Mouse (Mus musculus): Measurements from ENCODE around the gene Sec24a. TPM values are rescaled to one million over a fixed set of nuclear protein-coding genes. Genes with fewer than 3 reads are reported as not detected.

Gene Sec24a
- 10 to 100 TPM; 51.7 to 57.2 TPM for total RNA-seq (2023)

GRCm38 (mm10) chr11:51763213-51763907, at the start of gene Sec24a, which contains the start of gene Sar1b:
Gene Sec24a (minus strand): TSS chr11:51763634.
Gene Sar1b (plus strand): TSS chr11:51763687.

GRCm38 (mm10) chr11:51688330-51689328, 74.8 kb downstream of the Sec24a start, which contains the start of gene 0610009B22Rik:
Gene 0610009B22Rik (minus strand): TSS chr11:51688874.

DNA sequence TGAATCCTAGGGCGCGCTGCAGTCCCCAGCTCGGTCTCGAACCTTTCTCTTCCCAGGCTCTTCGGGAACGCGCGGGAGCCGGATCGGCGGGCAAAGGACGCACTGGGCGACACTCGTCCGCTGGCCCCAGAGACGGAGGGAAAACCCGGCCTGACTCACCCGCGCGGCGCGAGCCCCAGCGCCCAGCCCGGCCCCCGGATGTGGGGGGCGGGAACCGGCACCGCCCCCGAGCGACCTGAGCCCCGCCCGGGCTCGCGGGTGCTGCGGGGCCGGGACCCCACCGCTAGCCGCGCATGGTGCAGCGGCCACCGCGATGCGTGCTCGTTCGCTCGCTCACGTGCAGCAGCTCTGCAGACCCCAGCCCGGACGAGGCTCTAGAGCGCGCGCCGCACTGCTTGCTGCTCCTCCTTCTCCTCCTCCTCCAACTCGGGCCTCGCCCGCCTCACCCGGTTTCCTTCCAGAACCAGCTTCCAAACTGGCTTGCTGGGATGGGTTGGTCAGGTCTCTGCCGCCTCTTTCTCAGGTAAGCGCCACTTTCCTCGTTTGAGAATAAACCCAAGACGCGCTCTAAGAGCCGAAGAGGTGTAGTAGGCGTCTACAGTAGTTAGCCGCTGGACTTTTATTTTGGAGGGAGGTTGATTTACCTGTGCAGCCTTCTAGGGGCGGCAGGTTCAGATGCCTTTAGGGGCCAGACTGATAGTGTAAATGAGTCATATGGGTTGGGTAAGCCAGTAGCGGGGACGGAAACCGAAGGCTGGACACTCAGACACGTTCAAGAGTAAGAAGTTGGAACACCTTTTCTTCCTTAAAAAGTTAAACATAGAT, 112.5 kb downstream of the Sec24a start, which contains the start of the genes N4bp3 and D930048N14Rik:
Gene N4bp3, minus strand, starts transcription at position 152 of the 825 bp plus-strand sequence.
Gene D930048N14Rik, plus strand, starts transcription at position 264 of the 825 bp plus-strand sequence.

Other genes with a start within 250 kb of the Sec24a start
- 10 to 100 TPM in 1 of 2 experiments, 1 to 10 TPM in 1; 9.7 to 10.7 TPM for gene Phykpl, start 178.9 kb downstream of the Sec24a start, total RNA-seq (2023)
- 100 to 1,000 TPM; 267 to 268 TPM for gene Hnrnpab, start 156.8 kb downstream of the Sec24a start, total RNA-seq (2023)
- 10 to 100 TPM; 56.3 to 62.5 TPM for gene Nhp2, start 143.9 kb downstream of the Sec24a start, total RNA-seq (2023)
- gene Rmnd5b, start 127.7 kb downstream of the Sec24a start, total RNA-seq (2023), result 10 to 100 TPM; 57.2 to 69.0 TPM
- gene N4bp3, start 112.8 kb downstream of the Sec24a start, total RNA-seq (2023), result 1 to 10 TPM; 7.7 to 9.2 TPM
- gene D930048N14Rik, start 112.7 kb downstream of the Sec24a start, total RNA-seq (2023), result 1 to 10 TPM; 2.1 to 2.2 TPM
- 1 to 10 TPM; 4.2 to 6.2 TPM for gene 0610009B22Rik, start 74.8 kb downstream of the Sec24a start, total RNA-seq (2023)
- gene Sar1b, start 53 bp upstream of the Sec24a start, total RNA-seq (2023), result 10 to 100 TPM; 32.1 to 36.7 TPM
- gene Jade2, start 94.0 kb upstream of the Sec24a start, total RNA-seq (2023), result 10 to 100 TPM; 72.6 to 74.2 TPM
- 10 to 100 TPM; 52.7 to 53.4 TPM for gene Cdkn2aipnl, start 204.0 kb upstream of the Sec24a start, total RNA-seq (2023)
- gene Ube2b, start 237.1 kb upstream of the Sec24a start, total RNA-seq (2023), result 100 to 1,000 TPM; 173 to 209 TPM
- gene Cdkl3, start 240.6 kb upstream of the Sec24a start, total RNA-seq (2023), result 1 to 10 TPM; 3.2 to 4.7 TPM

Measured in T-cell, adult 66 days (primary cell).